Comparison of ENCODE assay signal across 8 mouse cellular contexts in genomic region chr6:48572572-48573061, GRCm38 (mm10). TPM values are rescaled to one million over a fixed set of nuclear protein-coding genes. Genes with fewer than 3 reads are reported as not detected.
A peak's percentile ranks its signal among the peaks of the same experiment; 100 is the strongest.
DNase-seq lines count a peak whose midpoint lies in the region; ATAC-seq and TF ChIP-seq lines count a peak whose summit lies in the region.

Rarres2 (minus strand) TSS chr6:48572789.

- H3K4me1 ChIP-seq in heart, postnatal 0 days (ENCODE audit: control insufficient read depth, insufficient read depth): peaks cover 20% of the 10 kb centered on the region
- peaks cover 8% of the 10 kb centered on the region for H3K4me1 ChIP-seq in small intestine, adult 2 months (ENCODE audit: control insufficient read depth, insufficient read depth, insufficient read length, low read length)

- peak within 1 kb of the TSS; percentile 36 for H3K4me2 ChIP-seq in heart, postnatal 0 days (ENCODE audit: low read depth, low read length)

- peak; percentile 48 for DNase-seq in embryo, embryonic 10.5 days (ENCODE audit: low spot score)
- DNase-seq in embryo, embryonic 10 days (ENCODE audit: low spot score): no peak
- peak; percentile 42 for DNase-seq in embryo, embryonic 9.5 days (ENCODE audit: extremely low spot score)
- peak; percentile 66 for DNase-seq in heart, postnatal 0 days (ENCODE audit: low spot score)
- no peak for DNase-seq in layer of hippocampus, postnatal 25 days (ENCODE audit: extremely low spot score in 1 of 2, low spot score in 1 of 2)
- DNase-seq in MN1 (ENCODE audit: low spot score): no peak
- no peak for DNase-seq in right cerebral cortex, postnatal 25 days

- WGBS in heart, postnatal 0 days: 18% methylated on average over 6 of the region's 6 CpGs
- 48% methylated on average over 6 of the region's 6 CpGs for WGBS in small intestine, adult 2 months

- peak within 1 kb of the TSS; percentile 67 for H3K27ac ChIP-seq in heart, postnatal 0 days (ENCODE audit: low read depth)
- H3K27ac ChIP-seq in small intestine, adult 2 months (ENCODE audit: insufficient read depth, low read depth, low read length): peak within 1 kb of the TSS; percentile 78

- no peaks in the 10 kb centered on the region for H3K9me3 ChIP-seq in heart, postnatal 0 days (replicated peaks; ENCODE audit: control insufficient read depth, low read length)

- no peak for TF ChIP-seq CTCF in heart, postnatal 0 days (IDR thresholded peaks at IDR 0.05; ENCODE audit: low read depth)
- no peak for TF ChIP-seq CTCF in small intestine, adult 2 months (IDR thresholded peaks at IDR 0.05; ENCODE audit: extremely low read depth, insufficient read length, insufficient replicate concordance, low read depth, low read length)

- no peaks in the 10 kb centered on the region for H3K27me3 ChIP-seq in heart, postnatal 0 days (ENCODE audit: control insufficient read depth, insufficient read depth, low read length)
- H3K27me3 ChIP-seq in small intestine, adult 2 months (ENCODE audit: control insufficient read depth, insufficient read depth, low read length): no peaks in the 10 kb centered on the region

- H3K36me3 ChIP-seq in heart, postnatal 0 days (replicated peaks; ENCODE audit: control insufficient read depth, insufficient read depth, low read length): no peaks in the 10 kb centered on the region
- no peaks in the 10 kb centered on the region for H3K36me3 ChIP-seq in small intestine, adult 2 months (ENCODE audit: control insufficient read depth, insufficient read depth, low read length)

- no peak within 1 kb of the TSS; the same call in 1 of the 2 replicates for H3K4me3 ChIP-seq in heart, postnatal 0 days (ENCODE audit: low read depth, low read length)
- H3K4me3 ChIP-seq in small intestine, adult 2 months (ENCODE audit: low read depth, low read length): peak within 1 kb of the TSS; percentile 56

- no peak for TF ChIP-seq EP300 in heart, postnatal 0 days (IDR thresholded peaks at IDR 0.05; ENCODE audit: low read depth)

- peak; percentile 35; the same call in 1 of the 2 replicates for TF ChIP-seq POLR2A in small intestine, adult 2 months (IDR thresholded peaks at IDR 0.05; ENCODE audit: low read depth, low read length)

- no peak within 1 kb of the TSS for H3K9ac ChIP-seq in heart, postnatal 0 days (replicated peaks; ENCODE audit: low read depth, low read length)

- ATAC-seq in heart, postnatal 0 days (ENCODE audit: insufficient read depth, low read depth): peak; percentile 54

RNA-seq across cellular contexts. Expression of gene Rarres2, which starts in this region (rescaled TPM):
- total RNA-seq in heart, postnatal 0 days (2014; rRNA removed; ENCODE audit: low replicate concordance): 56.8 and 72.8 TPM in 2 replicates
- polyA plus RNA-seq in heart, postnatal 0 days (2015; fragmentation: Nextera tagmentation; extraction: Ambion mirVana): 65.7 and 71.8 TPM in 2 replicates
- total RNA-seq in layer of hippocampus, postnatal 25 days (2021): 10 to 100 TPM; 15.1 to 16.5 TPM
- polyA plus RNA-seq in small intestine, adult 2 months (2012; rRNA removed): 28.4 and 39.8 TPM in 2 replicates

Comparison
In these comparisons a context has a peak if more than half of its experiments do, and no peak if none do; other contexts are left out.
1. DNase-seq: peak in embryo, embryonic 10.5 days (single experiment), embryo, embryonic 9.5 days (single experiment) and heart, postnatal 0 days (single experiment); none in embryo, embryonic 10 days (single experiment), layer of hippocampus, postnatal 25 days (0 of 2), MN1 (single experiment) and right cerebral cortex, postnatal 25 days (single experiment).